Mouse (Mus musculus) liver, embryonic 13.5 days (tissue): ENCODE data around the gene Hist2h2be. TPM values are rescaled to one million over a fixed set of nuclear protein-coding genes. Genes with fewer than 3 reads are reported as not detected.
A peak's percentile ranks its signal among the peaks of the same experiment; 100 is the strongest.
"Not testable (repeated sequence)": the region's sequence is repeated elsewhere in the genome, so short reads cannot be mapped to it uniquely, and the experiment has no call there.

ENCODE experiments used
- ATAC-seq: fragments of 200-750 bp; cut with Nextera tagmentation; 2 replicates; pipeline ENCODE4 v1.8.0; 2017; ENCODE audit warnings: low read depth, mild to moderate bottlenecking, moderate number of reproducible peaks, moderate library complexity
- DNase-seq: peaks from one replicate; pipeline ENCODE4 v3.0.0; 2022
- H3K27ac ChIP-seq: fragments of 300-500 bp; sonication (generic); 2 replicates; pipeline ENCODE4 v1.5.1; 2015; ENCODE audit warnings: moderate library complexity, mild to moderate bottlenecking, inconsistent platforms
- H3K27me3 ChIP-seq: fragments of 300-500 bp; sonication (generic); 2 replicates; pipeline ENCODE4 v1.6.1; 2015; ENCODE audit warnings: mild to moderate bottlenecking, inconsistent platforms
- H3K36me3 ChIP-seq: fragments of 300-500 bp; sonication (generic); 2 replicates; pipeline ENCODE4 v1.6.1; 2015; ENCODE audit warnings: mild to moderate bottlenecking, inconsistent platforms
- H3K4me1 ChIP-seq: fragments of 300-500 bp; sonication (generic); replicated peaks from 2 replicates; pipeline ENCODE4 v1.6.1; 2015; ENCODE audit warnings: inconsistent platforms
- H3K4me2 ChIP-seq: fragments of 300-500 bp; sonication (generic); 2 replicates; pipeline ENCODE4 v1.6.1; 2015; ENCODE audit warnings: inconsistent platforms, mild to moderate bottlenecking, moderate library complexity
- H3K4me3 ChIP-seq: fragments of 300-500 bp; sonication (generic); replicated peaks from 2 replicates; pipeline ENCODE4 v1.5.1; 2015; ENCODE audit warnings: mild to moderate bottlenecking, inconsistent platforms
- H3K9ac ChIP-seq: fragments of 300-500 bp; sonication (generic); 2 replicates; pipeline ENCODE4 v1.6.1; 2015; ENCODE audit warnings: mild to moderate bottlenecking, inconsistent platforms
- H3K9me3 ChIP-seq: fragments of 300-500 bp; sonication (generic); replicated peaks from 2 replicates; pipeline ENCODE4 v1.6.1; 2016; ENCODE audit warnings: inconsistent platforms
- WGBS: fragments of 180-500 bp; shearing (Covaris S2); methylation state at CpG from one replicate; pipeline ENCODE4 v1.1.7; 2015; ENCODE audit not compliant: insufficient replicate concordance; 5-methylcytosine and 5-hydroxymethylcytosine counted together
- polyA plus RNA-seq: library from polyadenylated mRNA; unstranded; fragments of >200 nt; fragmentation: Nextera tagmentation; extraction: Ambion mirVana; gene quantifications from 2 replicates; pipeline ENCODE4 v1.2.1, GENCODE M21; 2015

Gene Hist2h2be
- polyA plus RNA-seq, 1 experiment from 2014 or later = 5.4 TPM

GRCm38 (mm10) chr3:96230910-96231757, 10.2 kb downstream of the Hist2h2be start:
- WGBS = 58% methylated on average over 4 of the region's 4 CpGs
- Histone ChIP-seq H3K27me3 (no peaks in the 10 kb centered on the region), H3K9ac (no peak overlapping the region; the same call in 1 of the 2 replicates), H3K4me2 (no peak overlapping the region), H3K27ac (no peak overlapping the region), H3K36me3 (no peaks in the 10 kb centered on the region), H3K4me1 (peaks cover 35% of the 10 kb centered on the region), H3K4me3 (no peak overlapping the region), H3K9me3 (no peaks in the 10 kb centered on the region)
- ATAC-seq (no peak), DNase-seq (no peak)

- WGBS = 39% methylated on average over 2 of the region's 2 CpGs
- Histone ChIP-seq H3K4me3 (no peak overlapping the region), H3K36me3 (no peaks in the 10 kb centered on the region), H3K9me3 (no peaks in the 10 kb centered on the region), H3K4me2 (no peak overlapping the region), H3K9ac (no peak overlapping the region), H3K4me1 (peaks cover 35% of the 10 kb centered on the region), H3K27me3 (no peaks in the 10 kb centered on the region), H3K27ac (no peak overlapping the region)
- ATAC-seq = no peak
- no peak for DNase-seq
Measured at GRCm38 (mm10) chr3:96231758-96232120, 10.8 kb downstream of the Hist2h2be start.

- no peaks in the 10 kb centered on the region for H3K27me3 ChIP-seq
- no peak overlapping the region for H3K9ac ChIP-seq
- no peak for DNase-seq
- H3K4me3 ChIP-seq = 0 out of 2 replicates have a peak overlapping the region, but pooled peaks have one; percentile 14
- H3K36me3 ChIP-seq = no peaks in the 10 kb centered on the region
- no peak overlapping the region for H3K4me2 ChIP-seq
- H3K4me1 ChIP-seq = peaks cover 32% of the 10 kb centered on the region
- no peak for ATAC-seq
- 72% methylated on average over 2 of the region's 2 CpGs for WGBS
- H3K27ac ChIP-seq = peak overlapping the region; percentile 97; the same call in 1 of the 2 replicates
- H3K9me3 ChIP-seq = no peaks in the 10 kb centered on the region
Measured at GRCm38 (mm10) chr3:96234914-96235313, 14.0 kb downstream of the Hist2h2be start.

- WGBS = 61% methylated on average over 3 of the region's 3 CpGs
- Histone ChIP-seq H3K27ac (peak overlapping the region; percentile 97; the same call in 1 of the 2 replicates), H3K4me1 (peaks cover 34% of the 10 kb centered on the region), H3K36me3 (no peaks in the 10 kb centered on the region), H3K9ac (peak overlapping the region; percentile 88), H3K9me3 (no peaks in the 10 kb centered on the region), H3K4me3 (peak overlapping the region; percentile 64), H3K4me2 (peak overlapping the region; percentile 79), H3K27me3 (no peaks in the 10 kb centered on the region)
- no peak for ATAC-seq
- no peak for DNase-seq
Measured at GRCm38 (mm10) chr3:96235836-96236235, 14.9 kb downstream of the Hist2h2be start.

- Histone ChIP-seq H3K27me3 (no peaks in the 10 kb centered on the region), H3K4me2 (peak overlapping the region; percentile 79), H3K4me3 (peak overlapping the region; percentile 64), H3K36me3 (no peaks in the 10 kb centered on the region), H3K27ac (peak overlapping the region; percentile 97), H3K9me3 (no peaks in the 10 kb centered on the region), H3K4me1 (peaks cover 39% of the 10 kb centered on the region), H3K9ac (peak overlapping the region; percentile 88)
- 78% methylated on average over 4 of the region's 4 CpGs for WGBS
- ATAC-seq (no peak), DNase-seq (no peak)
Measured at GRCm38 (mm10) chr3:96236834-96237334, 16.0 kb downstream of the Hist2h2be start.

GRCm38 (mm10) chr3:96237335-96237903, 16.5 kb downstream of the Hist2h2be start:
- Histone ChIP-seq H3K4me2 (peak overlapping the region; percentile 79), H3K9ac (peak overlapping the region; percentile 88), H3K36me3 (no peaks in the 10 kb centered on the region), H3K4me3 (peak overlapping the region; percentile 64), H3K27ac (peak overlapping the region; percentile 97), H3K9me3 (no peaks in the 10 kb centered on the region), H3K4me1 (peaks cover 44% of the 10 kb centered on the region), H3K27me3 (no peaks in the 10 kb centered on the region)
- ATAC-seq (no peak), DNase-seq (no peak)
- 23% methylated on average over 7 of the region's 7 CpGs for WGBS

- H3K9ac ChIP-seq = peak overlapping the region; percentile 88
- peak overlapping the region; percentile 64 for H3K4me3 ChIP-seq
- H3K9me3 ChIP-seq = no peaks in the 10 kb centered on the region
- WGBS = under 1% methylated on average over 12 of the region's 12 CpGs
- ATAC-seq (no peak; the same call in 1 of the 2 replicates), DNase-seq (peak; percentile 50)
- no peaks in the 10 kb centered on the region for H3K27me3 ChIP-seq
- H3K4me1 ChIP-seq = peaks cover 48% of the 10 kb centered on the region
- peak overlapping the region; percentile 79 for H3K4me2 ChIP-seq
- no peaks in the 10 kb centered on the region for H3K36me3 ChIP-seq
- H3K27ac ChIP-seq = peak overlapping the region; percentile 97
Measured at GRCm38 (mm10) chr3:96237904-96238511, 17.1 kb downstream of the Hist2h2be start.

- peaks cover 60% of the 10 kb centered on the region for H3K4me1 ChIP-seq
- H3K4me3 ChIP-seq = peak within 1 kb of the TSS; percentile 64
- DNase-seq = peak; percentile 77
- H3K9ac ChIP-seq = peak within 1 kb of the TSS; percentile 88
- WGBS = 0% methylated on average over 11 of the region's 68 CpGs
- H3K27me3 ChIP-seq, H3K36me3 ChIP-seq, H3K9me3 ChIP-seq: not testable (repeated sequence)
- peak within 1 kb of the TSS; percentile 79 for H3K4me2 ChIP-seq
- H3K27ac ChIP-seq = peak within 1 kb of the TSS; percentile 97
- ATAC-seq = peak; percentile 84
Measured at GRCm38 (mm10) chr3:96238954-96239793, 18.3 kb downstream of the Hist2h2be start, which contains the start of gene Hist2h3c2. TSS of gene Hist2h3c2 (minus strand) at chr3:96239127.

- DNase-seq = peak; percentile 98
- Histone ChIP-seq H3K9ac (peak within 1 kb of the TSS; percentile 69), H3K4me3 (peak within 1 kb of the TSS; percentile 44), H3K27ac (peak within 1 kb of the TSS; percentile 98), H3K4me2 (peak within 1 kb of the TSS; percentile 49), H3K4me1 (peaks cover 68% of the 10 kb centered on the region)
- ATAC-seq = peak; percentile 65
- H3K27me3 ChIP-seq, H3K9me3 ChIP-seq, H3K36me3 ChIP-seq: not testable (repeated sequence)
- WGBS = 3% methylated on average over 37 of the region's 85 CpGs
Measured at GRCm38 (mm10) chr3:96239949-96240798, 19.3 kb downstream of the Hist2h2be start, which contains the start of gene Hist2h2aa2. TSS of gene Hist2h2aa2 (minus strand) at chr3:96240276.

GRCm38 (mm10) chr3:96240799-96241197, 19.9 kb downstream of the Hist2h2be start:
- Histone ChIP-seq H3K27me3 (no peaks in the 10 kb centered on the region), H3K9ac (peak overlapping the region; percentile 69), H3K4me2 (peak overlapping the region; percentile 49), H3K4me1 (peaks cover 65% of the 10 kb centered on the region), H3K9me3 (no peaks in the 10 kb centered on the region), H3K4me3 (peak overlapping the region; percentile 16; the same call in 1 of the 2 replicates), H3K27ac (peak overlapping the region; percentile 98), H3K36me3 (no peaks in the 10 kb centered on the region)
- DNase-seq (no peak), ATAC-seq (no peak)
- WGBS = 81% methylated on average over 9 of the region's 9 CpGs
